Comparison of ENCODE assay signal across 21 mouse cellular contexts in the genomic region with DNA sequence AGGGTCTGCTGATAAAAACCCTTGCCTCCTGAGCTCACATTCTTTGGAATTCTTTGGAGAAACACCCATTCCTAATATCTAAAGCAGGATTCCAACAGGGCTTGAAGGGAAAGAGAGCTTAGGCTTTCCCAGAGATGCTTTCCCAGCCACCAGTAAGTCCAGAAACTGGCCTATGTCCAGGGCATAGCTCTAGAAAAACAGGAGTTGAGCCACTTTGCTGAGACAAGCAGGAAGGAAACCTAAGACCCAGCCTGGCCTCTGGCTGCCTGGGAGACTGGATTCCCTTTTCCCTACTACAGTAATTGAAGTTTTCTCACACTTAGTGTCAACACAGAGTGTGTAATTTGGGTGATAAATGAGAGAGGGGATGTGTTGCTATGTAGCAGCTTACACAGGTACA. TPM values are rescaled to one million over a fixed set of nuclear protein-coding genes. Genes with fewer than 3 reads are reported as not detected.
DNase-seq lines count a peak whose midpoint lies in the region; ATAC-seq and TF ChIP-seq lines count a peak whose summit lies in the region.
"Had no signal": no experiment of that assay in that cellular context is flagged by ENCODE, and none has a peak within 500 bp of the region (broad histone marks: within the 10 kb centered on the region; RNA-seq: fewer than 3 reads in every experiment).

No protein-coding gene starts in this region.

- H3K9me3 ChIP-seq in liver, embryonic 16.5 days (replicated peaks; ENCODE audit: control insufficient read depth, low read length) = no peaks in the 10 kb centered on the region
- H3K9me3 ChIP-seq: lung, embryonic 15.5 days; midbrain, embryonic 13.5 days had no signal

- peak; percentile 15 to 18 for DNase-seq in heart, adult 18-20 months
- DNase-seq in heart, postnatal 25 days (ENCODE audit: low spot score) = no peak
- DNase-seq in liver, adult 2 months (ENCODE audit: extremely low read depth, low read depth, low spot score) = peak; percentile 68
- no peak for DNase-seq in liver
- peak; percentile 76 for DNase-seq in kidney, adult 9 months
- DNase-seq in embryo, embryonic 10 days (ENCODE audit: low spot score) = no peak
- no peak for DNase-seq in layer of hippocampus, adult 11-12 months (ENCODE audit: low spot score)
- DNase-seq: adrenal gland, postnatal 10 days; cerebellum, adult 8-10 months; forebrain, postnatal 0 days; right cerebral cortex, postnatal 14 days; thymus, postnatal 14 days had no signal

- peak overlapping the region; percentile 69 for H3K4me3 ChIP-seq in liver, adult 2 months (ENCODE audit: insufficient read depth, low read depth, low read length)
- peak overlapping the region; percentile 77 for H3K4me3 ChIP-seq in liver, embryonic 16.5 days (ENCODE audit: low read depth, low read length)
- H3K4me3 ChIP-seq: lung, embryonic 15.5 days; midbrain, embryonic 13.5 days had no signal

- H3K36me3 ChIP-seq in liver, adult 2 months (ENCODE audit: control insufficient read depth, insufficient read depth, low read length) = peaks cover 15% of the 10 kb centered on the region
- no peaks in the 10 kb centered on the region for H3K36me3 ChIP-seq in liver, embryonic 16.5 days (ENCODE audit: control insufficient read depth, insufficient read depth)
- H3K36me3 ChIP-seq: lung, embryonic 15.5 days; midbrain, embryonic 13.5 days had no signal

- peaks cover 11% of the 10 kb centered on the region; the same call in 1 of the 2 replicates for H3K79me2 ChIP-seq in liver, adult 2 months (ENCODE audit: control insufficient read depth, insufficient read depth, low read length)

- intact Hi-C loops in heart, postnatal 25 days (cut with DNase I) = no loop called here

- peak overlapping the region; percentile 88 for H3K4me2 ChIP-seq in liver, embryonic 16.5 days (ENCODE audit: low read depth, low read length)
- H3K4me2 ChIP-seq: lung, embryonic 15.5 days; midbrain, embryonic 13.5 days had no signal

- TF ChIP-seq POLR2A in liver, adult 2 months (IDR thresholded peaks at IDR 0.05; ENCODE audit: extremely low read depth, insufficient read depth, low read length) = no peak

- H3K9ac ChIP-seq in liver, adult 2 months (ENCODE audit: low read depth, low read length) = peak overlapping the region; percentile 82
- peak overlapping the region; percentile 4; the same call in 1 of the 2 replicates for H3K9ac ChIP-seq in liver, embryonic 16.5 days (ENCODE audit: low read depth, low read length)
- H3K9ac ChIP-seq: forebrain, postnatal 0 days; lung, embryonic 15.5 days; midbrain, embryonic 13.5 days had no signal

- peaks cover under 1% of the 10 kb centered on the region; the same call in 1 of the 2 replicates for H3K4me1 ChIP-seq in liver, adult 2 months (ENCODE audit: control insufficient read depth, insufficient read depth, low read length)
- H3K4me1 ChIP-seq in liver, embryonic 16.5 days (ENCODE audit: control insufficient read depth, low read depth, low read length) = peaks cover 30% of the 10 kb centered on the region

- H3K27me3 ChIP-seq in liver, adult 2 months (ENCODE audit: control insufficient read depth, insufficient read depth, low read length) = no peaks in the 10 kb centered on the region
- no peaks in the 10 kb centered on the region for H3K27me3 ChIP-seq in liver, embryonic 16.5 days (ENCODE audit: control insufficient read depth, insufficient read depth, low read depth, low read length)
- H3K27me3 ChIP-seq: lung, embryonic 15.5 days; midbrain, embryonic 13.5 days had no signal

- no peak for TF ChIP-seq CTCF in liver, adult 2 months (IDR thresholded peaks at IDR 0.05; ENCODE audit: low read depth, low read length)

- ATAC-seq in liver, embryonic 16.5 days (ENCODE audit: low read depth) = no peak
- ATAC-seq: forebrain, postnatal 0 days; inflammation-experienced regulatory T-cells, adult 6 months; midbrain, embryonic 13.5 days had no signal

- H3K27ac ChIP-seq in liver, adult 2 months (replicated peaks; ENCODE audit: insufficient read depth, low read depth, low read length) = peak overlapping the region; percentile 99
- H3K27ac ChIP-seq in liver, embryonic 16.5 days (ENCODE audit: low read length) = peak overlapping the region; percentile 45; the same call in 1 of the 2 replicates
- H3K27ac ChIP-seq: lung, embryonic 15.5 days; midbrain, embryonic 13.5 days had no signal

RNA-seq across cellular contexts. Expression of a gene that starts 1.8 kb away (rescaled TPM):
- 100 to 1,000 TPM; 206 to 214 TPM for total RNA-seq in heart, adult 18-20 months (2021)
- 100 to 1,000 TPM; 120 to 128 TPM for total RNA-seq in heart, postnatal 25 days (2021)
- total RNA-seq in liver, adult 2 months (2014; rRNA removed) = 1,007 and 1,092 TPM in 2 replicates
- polyA plus RNA-seq in liver, adult 2 months (2012; rRNA removed) = 365 and 586 TPM in 2 replicates
- polyA plus RNA-seq in liver, embryonic 16.5 days (2015; fragmentation: Nextera tagmentation; extraction: Ambion mirVana) = 193 and 196 TPM in 2 replicates

RNA-seq across cellular contexts. Expression of a gene that starts 50.2 kb away (rescaled TPM):
- total RNA-seq in heart, adult 18-20 months (2021) = not detected
- not detected for total RNA-seq in heart, postnatal 25 days (2021)
- not detected in 2 replicates for total RNA-seq in liver, adult 2 months (2014; rRNA removed)
- not detected in 2 replicates for polyA plus RNA-seq in liver, adult 2 months (2012; rRNA removed)
- not detected in 2 replicates for polyA plus RNA-seq in liver, embryonic 16.5 days (2015; fragmentation: Nextera tagmentation; extraction: Ambion mirVana)
- total RNA-seq: adrenal gland, postnatal 10 days; forebrain, postnatal 0 days; gastrocnemius, postnatal 4 days; hematopoietic stem cell, adult 5-6 weeks; layer of hippocampus, postnatal 25 days; left cerebral cortex, postnatal 36 days had no signal
- polyA plus RNA-seq: erythroblast, embryonic 14.5 days; forebrain, postnatal 0 days; inflammation-experienced regulatory T-cells, adult 6 months; lung, embryonic 15.5 days; midbrain, embryonic 13.5 days had no signal

RNA-seq across cellular contexts. Expression of a gene that starts 50.3 kb away (rescaled TPM):
- total RNA-seq in heart, adult 18-20 months (2021) = not detected
- not detected for total RNA-seq in heart, postnatal 25 days (2021)
- 0.09 TPM in 1 of 2 replicates, not detected in the other for total RNA-seq in liver, adult 2 months (2014; rRNA removed)
- not detected in 2 replicates for polyA plus RNA-seq in liver, adult 2 months (2012; rRNA removed)
- polyA plus RNA-seq in liver, embryonic 16.5 days (2015; fragmentation: Nextera tagmentation; extraction: Ambion mirVana) = 0.04 and 0.07 TPM in 2 replicates
- total RNA-seq: forebrain, postnatal 0 days; gastrocnemius, postnatal 4 days; hematopoietic stem cell, adult 5-6 weeks; layer of hippocampus, postnatal 25 days; left cerebral cortex, postnatal 36 days had no signal
- polyA plus RNA-seq: erythroblast, embryonic 14.5 days; forebrain, postnatal 0 days; lung, embryonic 15.5 days; midbrain, embryonic 13.5 days had no signal

Comparison
In these comparisons a context has a peak if more than half of its experiments do, and no peak if none do; other contexts are left out.
1. DNase-seq: peak in heart, adult 18-20 months (2 of 2), liver, adult 2 months (single experiment) and kidney, adult 9 months (single experiment); none in heart, postnatal 25 days (single experiment), liver (single experiment), embryo, embryonic 10 days (single experiment) and layer of hippocampus, adult 11-12 months (single experiment).